Mouse (Mus musculus): ENCODE data around the gene Prlhr. TPM values are rescaled to one million over a fixed set of nuclear protein-coding genes. Genes with fewer than 3 reads are reported as not detected.

Prlhr gene
- polyA plus RNA-seq, 1 experiment from 2014 or later = not detected

Other genes starting within 250 kb of the Prlhr start
- gene Fam204a, start 241.6 kb downstream of the Prlhr start, polyA plus RNA-seq (2015; fragmentation: Nextera tagmentation; extraction: Ambion mirVana) = 74.6 and 75.0 TPM in 2 replicates
- 24.9 and 25.3 TPM in 2 replicates for gene Cacul1, start 112.7 kb upstream of the Prlhr start, polyA plus RNA-seq (2015; fragmentation: Nextera tagmentation; extraction: Ambion mirVana)

Measured in neural tube, embryonic 13.5 days (tissue).